Mouse (Mus musculus) cerebellum, adult 2 months (tissue): ENCODE data around the gene Tmem92. TPM values are rescaled to one million over a fixed set of nuclear protein-coding genes. Genes with fewer than 3 reads are reported as not detected.
A peak's percentile ranks its signal among the peaks of the same experiment; 100 is the strongest.
"Not testable (repeated sequence)": the region's sequence is repeated elsewhere in the genome, so short reads cannot be mapped to it uniquely, and the experiment has no call there.

ENCODE experiments used
- DNase-seq, 2 experiments: peaks; one replicate each; pipeline ENCODE4 v3.0.0; 2021
- H3K27ac ChIP-seq: fragments of 200-500 bp; 2 replicates; pipeline ENCODE4 v1.5.1; 2012; ENCODE audit warnings: low read length, control low read depth, inconsistent platforms; ENCODE audit not compliant: insufficient read depth
- H3K27me3 ChIP-seq: fragments of 200-500 bp; 2 replicates; pipeline ENCODE4 v1.6.1; 2012; ENCODE audit warnings: inconsistent platforms, mild to moderate bottlenecking, low read length, moderate library complexity; ENCODE audit not compliant: control insufficient read depth, insufficient read depth
- H3K4me1 ChIP-seq: fragments of 200-500 bp; 2 replicates; pipeline ENCODE4 v1.6.1; 2011; ENCODE audit warnings: low read length; ENCODE audit not compliant: control insufficient read depth, insufficient read depth
- H3K4me3 ChIP-seq: fragments of 200-500 bp; replicated peaks from 2 replicates; pipeline ENCODE3; 2011; ENCODE audit warnings: mild to moderate bottlenecking, low read depth, low read length, control low read depth; ENCODE audit not compliant: insufficient read depth
- CTCF ChIP-seq: fragments of 200-500 bp; IDR thresholded peaks from 2 replicates; pipeline ENCODE4 v1.5.1; 2011; ENCODE audit warnings: low read depth, mild to moderate bottlenecking, control low read depth, low read length, moderate library complexity, borderline replicate concordance; ENCODE audit not compliant: insufficient read depth
- POLR2A ChIP-seq: fragments of 200-500 bp; IDR thresholded peaks from 2 replicates; pipeline ENCODE4 v1.6.1; 2011; ENCODE audit warnings: low read length, control low read depth, borderline replicate concordance; ENCODE audit not compliant: insufficient read depth
- WGBS: fragments of 180-500 bp; shearing (Covaris S2); methylation state at CpG from one replicate; pipeline ENCODE4 v1.1.7; 2018; 5-methylcytosine and 5-hydroxymethylcytosine counted together
- polyA plus RNA-seq: library from polyadenylated mRNA; depleted of rRNA; stranded (reverse); fragments of >200 nt; gene quantifications from 2 replicates; pipeline ENCODE4 v1.2.3, GENCODE M21; 2012; rRNA removed

Tmem92 gene
- not detected in 2 replicates for polyA plus RNA-seq

- H3K27ac ChIP-seq, result no peak within 1 kb of the TSS
Observed at GRCm38 (mm10) chr11:94782603-94783002, at the start of gene Tmem92. Tmem92 (minus strand) TSS chr11:94782703.

GRCm38 (mm10) chr11:94828966-94829365 lies 46.5 kb upstream of the Tmem92 start:
- Histone ChIP-seq H3K27me3 (no peaks in the 10 kb centered on the region), H3K4me1 (no peaks in the 10 kb centered on the region), H3K4me3 (no peak overlapping the region), H3K27ac (no peak overlapping the region)
- no peak for TF ChIP-seq POLR2A
- TF ChIP-seq CTCF, result no peak
- no peak for DNase-seq
- 77% methylated on average over 3 of the region's 3 CpGs for WGBS

More at GRCm38 (mm10) chr11:94782603-94783002, at the start of gene Tmem92:
- no peaks in the 10 kb centered on the region for H3K27me3 ChIP-seq
- TF ChIP-seq POLR2A (no peak), CTCF (no peak)
- DNase-seq, result no peak
- no peaks in the 10 kb centered on the region; the same call in 1 of the 2 replicates for H3K4me1 ChIP-seq
- H3K4me3 ChIP-seq, result no peak within 1 kb of the TSS

GRCm38 (mm10) chr11:94819427-94819826 lies 36.9 kb upstream of the Tmem92 start:
- not testable (repeated sequence) for H3K4me3 ChIP-seq, H3K27me3 ChIP-seq, DNase-seq, H3K4me1 ChIP-seq, H3K27ac ChIP-seq

- H3K27ac ChIP-seq, DNase-seq, H3K4me3 ChIP-seq, H3K4me1 ChIP-seq, H3K27me3 ChIP-seq: not testable (repeated sequence)
Observed at GRCm38 (mm10) chr11:94818946-94819345, 36.4 kb upstream of the Tmem92 start.

- not testable (repeated sequence) for H3K27me3 ChIP-seq, H3K27ac ChIP-seq, H3K4me3 ChIP-seq, H3K4me1 ChIP-seq, DNase-seq
- 8% methylated on average over 3 of the region's 3 CpGs for WGBS
Observed at GRCm38 (mm10) chr11:94811537-94811936, 29.0 kb upstream of the Tmem92 start.

GRCm38 (mm10) chr11:94791700-94792099 lies 9.2 kb upstream of the Tmem92 start:
- H3K27ac ChIP-seq, result no peak overlapping the region
- no peaks in the 10 kb centered on the region for H3K4me1 ChIP-seq
- no peak overlapping the region for H3K4me3 ChIP-seq
- no peak for DNase-seq
- TF ChIP-seq POLR2A, result no peak
- TF ChIP-seq CTCF, result no peak
- H3K27me3 ChIP-seq, result no peaks in the 10 kb centered on the region

- no peak overlapping the region for H3K4me3 ChIP-seq
- H3K4me1 ChIP-seq, result no peaks in the 10 kb centered on the region; the same call in 1 of the 2 replicates
- TF ChIP-seq CTCF (peak; percentile 66), POLR2A (no peak)
- no peaks in the 10 kb centered on the region for H3K27me3 ChIP-seq
- WGBS, result 11% methylated on average over 2 of the region's 2 CpGs
- peak; percentile 47 to 65 for DNase-seq
- H3K27ac ChIP-seq, result no peak overlapping the region
Observed at GRCm38 (mm10) chr11:94785247-94785646, 2.7 kb upstream of the Tmem92 start.

GRCm38 (mm10) chr11:94774887-94775497 lies 7.5 kb downstream of the Tmem92 start:
- no peak for TF ChIP-seq CTCF
- H3K4me3 ChIP-seq, result no peak overlapping the region
- 90% methylated on average over 5 of the region's 5 CpGs for WGBS
- no peaks in the 10 kb centered on the region for H3K27me3 ChIP-seq
- H3K4me1 ChIP-seq, result no peaks in the 10 kb centered on the region
- no peak for DNase-seq
- H3K27ac ChIP-seq, result no peak overlapping the region

- H3K4me3 ChIP-seq, result no peak overlapping the region
- 82% methylated on average over 1 of the region's 1 CpGs for WGBS
- DNase-seq, result no peak
- H3K27me3 ChIP-seq, result no peaks in the 10 kb centered on the region
- H3K27ac ChIP-seq, result no peak overlapping the region
- H3K4me1 ChIP-seq, result no peaks in the 10 kb centered on the region
- TF ChIP-seq POLR2A (no peak), CTCF (no peak)
Observed at GRCm38 (mm10) chr11:94773851-94774250, 8.7 kb downstream of the Tmem92 start.
